Mouse (Mus musculus) myocyte (in vitro differentiated cells): ENCODE results near the gene Aplp2.
"Not testable (repeated sequence)": the region's sequence is repeated elsewhere in the genome, so short reads cannot be mapped to it uniquely, and the experiment has no call there.

Experiments used
- CEBPB ChIP-seq: IDR thresholded peaks from 2 replicates; pipeline ENCODE4 v1.6.1; 2011; ENCODE audit warnings: mild to moderate bottlenecking, moderate library complexity; ENCODE audit not compliant: poor library complexity, insufficient read depth, severe bottlenecking
- E2F4 ChIP-seq: IDR thresholded peaks from one replicate; pipeline ENCODE4 v1.6.1; 2011; ENCODE audit warnings: mild to moderate bottlenecking, control low read depth, moderate library complexity; ENCODE audit not compliant: insufficient read depth
- MAX ChIP-seq: IDR thresholded peaks from one replicate; pipeline ENCODE4 v1.6.1; 2011; ENCODE audit warnings: low read depth, mild to moderate bottlenecking, control low read depth
- MYOD1 ChIP-seq, 3 experiments: IDR thresholded peaks; one replicate each; pipeline ENCODE4 v1.6.1; 2011; ENCODE audit warnings: control low read depth in 2 of 3, low read depth in 2 of 3, mild to moderate bottlenecking in 2 of 3, moderate library complexity in 1 of 3; ENCODE audit not compliant: insufficient read length in 2 of 3, control insufficient read depth in 1 of 3
- MYOG ChIP-seq, 3 experiments: IDR thresholded peaks; one replicate each; pipeline ENCODE4 v1.6.1; 2011; ENCODE audit warnings: control low read depth in 2 of 3, low read depth in 2 of 3, mild to moderate bottlenecking in 2 of 3; ENCODE audit not compliant: insufficient read length in 2 of 3, control insufficient read depth in 1 of 3, insufficient read depth in 1 of 3
- POLR2A ChIP-seq: IDR thresholded peaks from one replicate; pipeline ENCODE4 v1.6.1; 2011; ENCODE audit warnings: low read depth, mild to moderate bottlenecking, control low read depth, moderate library complexity; ENCODE audit not compliant: insufficient read length
- POLR2AphosphoS2 ChIP-seq: IDR thresholded peaks from one replicate; pipeline ENCODE4 v1.6.1; 2011; ENCODE audit warnings: low read depth, control low read depth; ENCODE audit not compliant: insufficient read length
- REST ChIP-seq: IDR thresholded peaks from one replicate; pipeline ENCODE4 v1.6.1; 2011; ENCODE audit warnings: mild to moderate bottlenecking, control low read depth, moderate library complexity; ENCODE audit not compliant: insufficient read depth, insufficient read length
- TCF12 ChIP-seq: IDR thresholded peaks from one replicate; pipeline ENCODE4 v1.6.1; 2011; ENCODE audit warnings: mild to moderate bottlenecking, control low read depth; ENCODE audit not compliant: poor library complexity, insufficient read depth, severe bottlenecking
- TCF3 ChIP-seq: IDR thresholded peaks from one replicate; pipeline ENCODE4 v1.6.1; 2011; ENCODE audit warnings: low read depth, control low read depth; ENCODE audit not compliant: insufficient read length
- USF1 ChIP-seq: IDR thresholded peaks from one replicate; pipeline ENCODE4 v1.6.1; 2011; ENCODE audit warnings: low read depth, mild to moderate bottlenecking, control low read depth, moderate library complexity

DNA sequence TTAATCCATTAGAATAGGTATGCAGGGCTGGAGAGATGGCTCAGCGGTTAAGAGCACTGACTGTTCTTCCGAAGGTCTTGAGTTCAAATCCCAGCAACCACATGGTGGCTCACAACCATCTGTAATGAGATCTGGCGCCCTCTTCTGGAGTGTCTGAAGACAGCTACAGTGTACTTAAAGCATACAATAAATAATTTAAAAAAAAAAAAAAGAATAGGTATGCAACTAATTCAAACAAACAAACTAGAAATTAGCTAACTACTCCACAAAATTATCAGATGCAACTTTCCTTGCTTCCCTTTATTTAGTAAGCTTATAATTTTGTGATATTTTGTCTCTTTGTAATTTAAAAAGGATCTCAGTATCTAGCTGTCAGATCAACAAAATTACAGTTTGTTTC, 46.1 kb downstream of the Aplp2 start:
- TF ChIP-seq POLR2AphosphoS2; E2F4; POLR2A; MAX; USF1; MYOD1 (IDR thresholded peaks at IDR 0.05; ENCODE audit: control insufficient read depth in 1 of 3, insufficient read length in 2 of 3, low read depth in 2 of 3); REST; TCF12; CEBPB; MYOG (IDR thresholded peaks at IDR 0.05; ENCODE audit: control insufficient read depth in 1 of 3, insufficient read depth in 1 of 3, insufficient read length in 2 of 3, low read depth in 2 of 3); TCF3: not testable (repeated sequence)
